Comparison of ENCODE assay signal across 11 mouse cellular contexts in genomic region chr11:105313633-105314014, GRCm38 (mm10). TPM values are rescaled to one million over a fixed set of nuclear protein-coding genes. Genes with fewer than 3 reads are reported as not detected.
DNase-seq lines count a peak whose midpoint lies in the region; ATAC-seq lines count a peak whose summit lies in the region.
"Had no signal": no experiment of that assay in that cellular context is flagged by ENCODE, and none has a peak within 500 bp of the region (broad histone marks: within the 10 kb centered on the region; RNA-seq: fewer than 3 reads in every experiment).

No protein-coding gene starts in this region.

- intact Hi-C loops in heart, postnatal 25 days (cut with DNase I): no loop called here

- no peak overlapping the region for H3K4me3 ChIP-seq in heart, embryonic 14.5 days (ENCODE audit: control insufficient read depth in 1 of 2, insufficient read depth in 1 of 2, low read depth in 1 of 2, low read length in 2 of 2)
- H3K4me3 ChIP-seq in neural tube, embryonic 11.5 days (ENCODE audit: low read depth, low read length): no peak overlapping the region
- no peak overlapping the region for H3K4me3 ChIP-seq in limb, embryonic 13.5 days
- H3K4me3 ChIP-seq: neural tube, embryonic 12.5 days had no signal

- peak overlapping the region; percentile 49 to 76 for H3K27ac ChIP-seq in heart, embryonic 14.5 days (replicated peaks in 1 of 2; ENCODE audit: control insufficient read depth in 1 of 2, insufficient read depth in 1 of 2, low read depth in 2 of 2, low read length in 2 of 2)
- no peak overlapping the region for H3K27ac ChIP-seq in neural tube, embryonic 11.5 days (ENCODE audit: low read depth, low read length)
- peak overlapping the region; percentile 82 for H3K27ac ChIP-seq in limb, embryonic 13.5 days
- H3K27ac ChIP-seq: neural tube, embryonic 12.5 days had no signal

- DNase-seq in heart, postnatal 25 days (ENCODE audit: low spot score): no peak
- DNase-seq in neural tube, embryonic 11.5 days (ENCODE audit: low spot score): peak; percentile 24
- DNase-seq in neural tube, embryonic 10.5 days (ENCODE audit: extremely low spot score, low spot score): no peak
- no peak for DNase-seq in thymus, postnatal 10 days (ENCODE audit: low spot score in 2 of 2)
- no peak for DNase-seq in ovary, postnatal 14 days (ENCODE audit: low spot score)
- no peak for DNase-seq in retina, embryonic 14.5 days (ENCODE audit: low spot score)
- DNase-seq: thymus, adult 2 months had no signal

- no peaks in the 10 kb centered on the region for H3K9me3 ChIP-seq in heart, embryonic 14.5 days (ENCODE audit: control insufficient read depth, low read length)
- no peaks in the 10 kb centered on the region for H3K9me3 ChIP-seq in neural tube, embryonic 11.5 days (ENCODE audit: control insufficient read depth, low read length)
- no peaks in the 10 kb centered on the region for H3K9me3 ChIP-seq in limb, embryonic 13.5 days
- H3K9me3 ChIP-seq: neural tube, embryonic 12.5 days had no signal

- no peak for ATAC-seq in heart, embryonic 14.5 days (ENCODE audit: insufficient number of reproducible peaks, insufficient read depth, low FRiP score, low read depth)
- ATAC-seq in neural tube, embryonic 11.5 days (ENCODE audit: insufficient read depth, low FRiP score, low TSS enrichment): no peak
- ATAC-seq in limb, embryonic 13.5 days (ENCODE audit: low FRiP score, low read depth): no peak
- ATAC-seq: CD4-positive, CD25-positive, alpha-beta regulatory T cell, adult 4 months had no signal

- 0 out of 2 replicates have a peak overlapping the region, but pooled peaks have one; percentile 8 for H3K4me2 ChIP-seq in heart, embryonic 14.5 days (ENCODE audit: low read length)
- no peak overlapping the region for H3K4me2 ChIP-seq in neural tube, embryonic 11.5 days (ENCODE audit: low read depth)
- H3K4me2 ChIP-seq in limb, embryonic 13.5 days (replicated peaks): peak overlapping the region; percentile 16
- H3K4me2 ChIP-seq: neural tube, embryonic 12.5 days had no signal

- peaks cover 41 to 54% of the 10 kb centered on the region in 2 experiments for H3K4me1 ChIP-seq in heart, embryonic 14.5 days (ENCODE audit: control insufficient read depth in 2 of 2, insufficient read depth in 2 of 2, low read length in 2 of 2)
- peaks cover 25% of the 10 kb centered on the region for H3K4me1 ChIP-seq in neural tube, embryonic 11.5 days (ENCODE audit: control insufficient read depth, insufficient read depth, low read length)
- peaks cover 62% of the 10 kb centered on the region for H3K4me1 ChIP-seq in limb, embryonic 13.5 days

- WGBS in heart, embryonic 14.5 days: 32% methylated on average over 8 of the region's 8 CpGs
- 46% methylated on average over 8 of the region's 8 CpGs for WGBS in neural tube, embryonic 11.5 days
- WGBS in limb, embryonic 13.5 days: 24% methylated on average over 8 of the region's 8 CpGs

- no peaks in the 10 kb centered on the region for H3K36me3 ChIP-seq in heart, embryonic 14.5 days (ENCODE audit: control insufficient read depth, insufficient read depth, low read length)
- no peaks in the 10 kb centered on the region for H3K36me3 ChIP-seq in neural tube, embryonic 11.5 days (ENCODE audit: control insufficient read depth, insufficient read depth, low read length)
- peaks cover 28% of the 10 kb centered on the region for H3K36me3 ChIP-seq in limb, embryonic 13.5 days
- H3K36me3 ChIP-seq: neural tube, embryonic 12.5 days had no signal

- peak overlapping the region; percentile 38; the same call in 1 of the 2 replicates for H3K9ac ChIP-seq in heart, embryonic 14.5 days (ENCODE audit: low read length)
- no peak overlapping the region for H3K9ac ChIP-seq in neural tube, embryonic 11.5 days (ENCODE audit: low read length)
- peak overlapping the region; percentile 46; the same call in 1 of the 2 replicates for H3K9ac ChIP-seq in limb, embryonic 13.5 days
- H3K9ac ChIP-seq: neural tube, embryonic 12.5 days had no signal

- H3K27me3 ChIP-seq in heart, embryonic 14.5 days (ENCODE audit: control insufficient read depth, insufficient read depth, low read length): no peaks in the 10 kb centered on the region
- no peaks in the 10 kb centered on the region for H3K27me3 ChIP-seq in neural tube, embryonic 11.5 days (ENCODE audit: control insufficient read depth, insufficient read depth, low read length)
- no peaks in the 10 kb centered on the region for H3K27me3 ChIP-seq in limb, embryonic 13.5 days
- H3K27me3 ChIP-seq: neural tube, embryonic 12.5 days had no signal

RNA-seq across cellular contexts. Expression of gene Mrc2, which starts 21.2 kb away (rescaled TPM):
- 4.4 and 6.1 TPM in 2 replicates for polyA plus RNA-seq in heart, embryonic 14.5 days (2014; fragmentation: Nextera tagmentation; extraction: Ambion mirVana)
- total RNA-seq in heart, postnatal 25 days (2021): 10 to 100 TPM; 20.9 to 23.4 TPM
- polyA plus RNA-seq in neural tube, embryonic 11.5 days (2014; fragmentation: Nextera tagmentation; extraction: Ambion mirVana): 9.3 and 10.7 TPM in 2 replicates
- 28.6 and 32.8 TPM in 2 replicates for polyA plus RNA-seq in limb, embryonic 13.5 days (2015; fragmentation: Nextera tagmentation; extraction: Ambion mirVana)
- polyA plus RNA-seq: CD4-positive, CD25-positive, alpha-beta regulatory T cell, adult 4 months had no signal
